Mouse (Mus musculus) embryonic stem cell, embryonic (primary cell): Measurements from ENCODE around the gene T.

Source experiments
- CTCF ChIA-PET, 4 experiments: fragments of 300-600 bp in 2 of 4; fragments of 350-600 bp in 2 of 4; sonication (Branson Sonifier 250); formaldehyde crosslinking; loops; one replicate each; lab custom pipeline; 2022; ENCODE audit warnings: inconsistent platforms in 2 of 4; lab: Charles Lee
- POLR2A ChIA-PET, 4 experiments: fragments of 300-600 bp in 2 of 4; fragments of 350-600 bp in 2 of 4; sonication (Branson Sonifier 250); formaldehyde crosslinking; loops; one replicate each; lab custom pipeline; 2022; ENCODE audit warnings: antibody characterized with exemption in 4 of 4, inconsistent platforms in 1 of 4; lab: Charles Lee

The T gene

GRCm38 (mm10) chr17:8467771-8468170 is 33.5 kb downstream of the T start:
- ChIA-PET CTCF (interaction anchor here in 2 of 4 experiments (0.9 to 2.5 kb wide), 9 partner anchors 8 to 132 kb away, joined by 3 to 17 read pairs (median 3); no protein-coding TSS in a partner anchor), POLR2A (interaction anchor here in 2 of 4 experiments (0.6 to 0.7 kb wide), 2 partner anchors 37 to 122 kb away, joined by 3 read pairs; no protein-coding TSS in a partner anchor)

- POLR2A ChIA-PET: interaction anchor here in 1 of 4 experiments (0.7 kb wide), 1 partner anchor 124 kb away, joined by 3 read pairs; no protein-coding TSS in a partner anchor
- CTCF ChIA-PET: interaction anchor here (0.5 to 2.5 kb wide), 38 partner anchors 9 to 492 kb away, joined by 3 to 17 read pairs (median 3); no protein-coding TSS in a partner anchor
These were observed 34.6 kb downstream of the T start for GRCm38 (mm10) chr17:8468716-8469344.

- ChIA-PET CTCF (interaction anchor here in 2 of 4 experiments (1.2 to 1.5 kb wide), 2 partner anchors 10 kb away, joined by 3 to 8 read pairs; no protein-coding TSS in a partner anchor), POLR2A (no interaction called here)
These were observed 44.3 kb downstream of the T start for GRCm38 (mm10) chr17:8478554-8478953.

- POLR2A ChIA-PET: no interaction called here
- CTCF ChIA-PET: no interaction called here
These were observed 45.4 kb downstream of the T start for GRCm38 (mm10) chr17:8479493-8480128.

- ChIA-PET POLR2A (no interaction called here), CTCF (interaction anchor here in 1 of 4 experiments (0.7 kb wide), 1 partner anchor 149 kb away, joined by 9 read pairs; no protein-coding TSS in a partner anchor)
These were observed 47.6 kb downstream of the T start for GRCm38 (mm10) chr17:8481797-8482196.

- ChIA-PET CTCF (no interaction called here), POLR2A (no interaction called here)
These were observed 48.7 kb downstream of the T start for GRCm38 (mm10) chr17:8482876-8483275.

GRCm38 (mm10) chr17:8484246-8484645 is 50.0 kb downstream of the T start:
- ChIA-PET CTCF (interaction anchor here in 2 of 4 experiments (0.6 to 0.7 kb wide), 2 partner anchors 38 to 1788 kb away, joined by 4 read pairs; no protein-coding TSS in a partner anchor), POLR2A (no interaction called here)

- ChIA-PET CTCF (no interaction called here), POLR2A (no interaction called here)
These were observed 50.9 kb downstream of the T start for GRCm38 (mm10) chr17:8485146-8485545.

GRCm38 (mm10) chr17:8487824-8488223 is 53.6 kb downstream of the T start:
- ChIA-PET CTCF (interaction anchor here in 1 of 4 experiments (0.6 kb wide), 1 partner anchor 112 kb away, joined by 4 read pairs; no protein-coding TSS in a partner anchor), POLR2A (no interaction called here)

GRCm38 (mm10) chr17:8490971-8491370 is 56.7 kb downstream of the T start:
- CTCF ChIA-PET: no interaction called here
- POLR2A ChIA-PET: no interaction called here
